Mouse (Mus musculus) heart, embryonic 11.5 days (tissue): ENCODE results near the gene Mthfd2. TPM values are rescaled to one million over a fixed set of nuclear protein-coding genes. Genes with fewer than 3 reads are reported as not detected.
A peak's percentile ranks its signal among the peaks of the same experiment; 100 is the strongest.

Experiments used
- ATAC-seq: fragments of 200-750 bp; cut with Nextera tagmentation; replicated peaks from 2 replicates; pipeline ENCODE4 v1.8.0; 2017; ENCODE audit warnings: moderate library complexity; ENCODE audit not compliant: insufficient number of reproducible peaks, low FRiP score, low TSS enrichment
- H3K27ac ChIP-seq: fragments of 300-500 bp; sonication (generic); 2 replicates; pipeline ENCODE4 v1.5.1; 2014; ENCODE audit warnings: mild to moderate bottlenecking, low read depth, low read length
- H3K27me3 ChIP-seq: fragments of 300-500 bp; sonication (generic); 2 replicates; pipeline ENCODE4 v1.6.1; 2014; ENCODE audit warnings: mild to moderate bottlenecking, low read length, mixed read lengths; ENCODE audit not compliant: control insufficient read depth, insufficient read depth
- H3K36me3 ChIP-seq: fragments of 300-500 bp; sonication (generic); 2 replicates; pipeline ENCODE4 v1.6.1; 2014; ENCODE audit warnings: mild to moderate bottlenecking, low read length, moderate library complexity, mixed read lengths; ENCODE audit not compliant: control insufficient read depth, insufficient read depth
- H3K4me1 ChIP-seq: fragments of 300-500 bp; sonication (generic); 2 replicates; pipeline ENCODE4 v1.6.1; 2014; ENCODE audit warnings: low read length; ENCODE audit not compliant: control insufficient read depth, insufficient read depth
- H3K4me2 ChIP-seq: fragments of 300-500 bp; sonication (generic); 2 replicates; pipeline ENCODE4 v1.6.1; 2014; ENCODE audit warnings: mild to moderate bottlenecking, moderate library complexity
- H3K4me3 ChIP-seq: fragments of 300-500 bp; sonication (generic); 2 replicates; pipeline ENCODE4 v1.5.1; 2014; ENCODE audit warnings: low read depth, low read length
- H3K9ac ChIP-seq: fragments of 300-500 bp; sonication (generic); 2 replicates; pipeline ENCODE4 v1.6.1; 2014; ENCODE audit warnings: mild to moderate bottlenecking, low read depth, low read length, moderate library complexity
- H3K9me3 ChIP-seq: fragments of 300-500 bp; sonication (generic); replicated peaks from 2 replicates; pipeline ENCODE4 v1.6.1; 2016; ENCODE audit warnings: low read length; ENCODE audit not compliant: control insufficient read depth
- WGBS: fragments of 180-500 bp; shearing (Covaris S2); extraction: QIAGEN DNeasy Blood & Tissue Kit; methylation state at CpG from one replicate; pipeline ENCODE4 v1.1.7; 2014; ENCODE audit not compliant: insufficient replicate concordance; 5-methylcytosine and 5-hydroxymethylcytosine counted together
- polyA plus RNA-seq: library from polyadenylated mRNA; unstranded; fragments of >200 nt; fragmentation: Nextera tagmentation; extraction: Ambion mirVana; gene quantifications from 2 replicates; pipeline ENCODE4 v1.2.1, GENCODE M21; 2014

The Mthfd2 gene
- polyA plus RNA-seq, 1 experiment from 2014 or later, result 45.4 TPM

DNA sequence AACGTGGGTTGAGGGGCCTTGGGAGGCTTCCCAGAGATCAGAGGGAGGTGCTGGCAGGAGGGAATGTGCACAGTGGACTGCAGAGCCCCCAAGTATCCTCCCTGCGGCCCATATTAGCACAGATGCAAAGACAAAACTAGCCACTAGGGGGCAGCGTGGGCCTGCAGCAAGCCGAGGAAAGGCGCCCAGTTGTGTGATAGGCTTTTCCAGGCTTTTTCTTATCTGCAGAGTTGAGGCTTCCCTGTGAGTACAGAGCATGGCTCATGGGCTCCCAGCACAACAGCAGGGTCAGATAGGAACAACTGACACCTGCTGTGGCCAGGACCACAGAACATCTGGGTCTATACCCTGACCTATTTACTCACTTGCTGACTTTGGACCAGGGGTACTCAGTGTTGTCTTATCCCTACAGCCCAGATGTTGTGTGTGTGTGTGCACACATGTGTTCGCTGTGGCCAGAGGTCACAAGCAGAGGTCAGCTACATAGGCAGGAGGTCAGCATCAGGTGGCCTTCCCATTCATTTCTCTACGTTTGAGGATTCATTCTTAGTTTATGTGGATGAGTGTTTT is 30.9 kb upstream of the Mthfd2 start:
- Histone ChIP-seq H3K4me2 (no peak overlapping the region), H3K9me3 (no peaks in the 10 kb centered on the region), H3K4me1 (peaks cover 6% of the 10 kb centered on the region; the same call in 1 of the 2 replicates), H3K27ac (no peak overlapping the region), H3K27me3 (no peaks in the 10 kb centered on the region), H3K36me3 (peaks cover 17% of the 10 kb centered on the region), H3K4me3 (no peak overlapping the region), H3K9ac (no peak overlapping the region)
- 22% methylated on average over 7 of the region's 7 CpGs for WGBS
- peak; percentile 31 for ATAC-seq

DNA sequence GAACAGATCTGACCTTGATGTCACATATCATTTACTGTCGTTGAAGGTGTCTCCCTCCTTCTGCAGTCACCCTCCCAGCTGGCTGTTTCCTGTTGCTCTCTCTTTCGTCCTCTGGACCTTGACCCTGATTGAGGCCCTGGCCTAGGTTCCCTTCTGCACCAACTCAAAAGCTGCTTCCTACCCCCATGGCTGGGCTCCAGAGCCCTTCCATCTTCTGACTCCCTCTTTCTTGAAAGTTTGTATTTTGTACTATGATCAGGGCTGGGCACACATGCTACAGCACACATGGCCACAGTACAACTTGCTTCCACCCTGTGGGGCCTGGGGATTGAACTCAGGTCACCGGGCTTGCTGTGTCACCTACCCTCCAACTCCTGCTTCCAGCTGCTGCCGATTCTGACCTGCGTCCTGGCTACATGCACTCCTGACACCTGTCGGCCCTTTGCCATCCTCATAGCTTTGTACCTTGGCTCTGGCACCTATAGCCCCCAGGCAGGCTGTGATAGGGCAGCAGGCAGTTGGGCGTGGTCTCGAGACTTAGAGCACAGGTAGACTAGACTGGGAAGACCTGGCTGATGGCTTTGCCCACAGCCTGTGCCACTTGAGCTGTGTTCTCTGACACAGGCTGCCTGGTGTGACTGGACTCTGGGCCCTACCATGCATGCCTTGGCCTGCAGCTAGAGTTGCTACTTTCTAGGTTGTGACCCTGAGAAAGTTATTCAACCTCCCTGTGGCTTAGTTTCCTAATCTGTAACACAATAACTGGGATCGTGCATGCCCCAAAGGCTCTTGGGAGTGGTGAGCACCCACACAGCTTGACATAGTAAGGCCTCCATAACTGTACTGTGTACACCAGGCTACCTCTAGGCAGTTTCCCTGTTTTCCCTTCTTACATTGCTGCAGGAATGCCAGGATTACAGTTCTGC is 29.4 kb upstream of the Mthfd2 start:
- no peak overlapping the region for H3K4me2 ChIP-seq
- H3K4me3 ChIP-seq, result no peak overlapping the region
- H3K27me3 ChIP-seq, result no peaks in the 10 kb centered on the region
- peaks cover 17% of the 10 kb centered on the region for H3K36me3 ChIP-seq
- no peak overlapping the region for H3K9ac ChIP-seq
- no peaks in the 10 kb centered on the region for H3K9me3 ChIP-seq
- H3K27ac ChIP-seq, result no peak overlapping the region
- WGBS, result 87% methylated on average over 9 of the region's 9 CpGs
- peaks cover 10% of the 10 kb centered on the region for H3K4me1 ChIP-seq
- no peak for ATAC-seq

DNA sequence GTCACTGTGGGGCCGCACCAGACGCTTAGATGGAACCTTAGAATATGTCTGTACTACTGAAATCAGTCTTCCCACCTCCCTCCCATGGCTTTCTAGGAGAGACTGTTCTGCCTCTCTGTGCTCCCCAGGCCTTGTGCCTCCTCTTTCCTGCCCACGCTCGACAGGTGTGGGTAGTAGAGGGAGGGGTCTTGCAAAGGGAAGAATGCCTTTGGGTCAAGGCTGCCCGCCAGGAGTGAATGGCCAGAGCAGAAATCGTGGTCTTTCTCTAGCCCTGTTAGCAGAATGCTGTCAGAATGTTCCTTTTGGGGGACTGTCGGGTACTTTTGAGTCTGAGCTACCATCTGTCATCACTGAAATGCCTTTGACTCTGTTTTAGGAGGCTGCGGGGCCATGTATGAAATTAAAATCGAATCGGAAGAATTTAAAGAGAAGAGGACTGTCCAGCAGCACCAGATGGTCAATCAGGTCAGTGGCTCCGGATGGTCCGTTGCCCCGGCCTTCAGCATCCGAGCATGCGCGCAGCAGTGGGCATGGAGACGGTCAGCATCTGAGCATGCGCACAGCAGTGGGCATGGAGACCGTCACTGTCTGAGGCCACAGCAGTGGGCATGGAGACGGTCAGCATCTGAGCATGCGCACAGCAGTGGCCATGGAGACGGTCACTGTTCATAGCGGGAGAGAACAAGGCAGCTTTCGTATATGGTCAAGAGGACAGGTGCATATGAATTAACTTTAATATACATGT is 27.1 kb upstream of the Mthfd2 start:
- Histone ChIP-seq H3K4me3 (no peak overlapping the region), H3K4me2 (peak overlapping the region; percentile 30), H3K9ac (peak overlapping the region; percentile 59), H3K9me3 (no peaks in the 10 kb centered on the region), H3K27ac (peak overlapping the region; percentile 54; the same call in 1 of the 2 replicates), H3K27me3 (no peaks in the 10 kb centered on the region), H3K4me1 (peaks cover 12% of the 10 kb centered on the region), H3K36me3 (peaks cover 11% of the 10 kb centered on the region)
- ATAC-seq, result no peak
- 92% methylated on average over 24 of the region's 24 CpGs for WGBS

DNA sequence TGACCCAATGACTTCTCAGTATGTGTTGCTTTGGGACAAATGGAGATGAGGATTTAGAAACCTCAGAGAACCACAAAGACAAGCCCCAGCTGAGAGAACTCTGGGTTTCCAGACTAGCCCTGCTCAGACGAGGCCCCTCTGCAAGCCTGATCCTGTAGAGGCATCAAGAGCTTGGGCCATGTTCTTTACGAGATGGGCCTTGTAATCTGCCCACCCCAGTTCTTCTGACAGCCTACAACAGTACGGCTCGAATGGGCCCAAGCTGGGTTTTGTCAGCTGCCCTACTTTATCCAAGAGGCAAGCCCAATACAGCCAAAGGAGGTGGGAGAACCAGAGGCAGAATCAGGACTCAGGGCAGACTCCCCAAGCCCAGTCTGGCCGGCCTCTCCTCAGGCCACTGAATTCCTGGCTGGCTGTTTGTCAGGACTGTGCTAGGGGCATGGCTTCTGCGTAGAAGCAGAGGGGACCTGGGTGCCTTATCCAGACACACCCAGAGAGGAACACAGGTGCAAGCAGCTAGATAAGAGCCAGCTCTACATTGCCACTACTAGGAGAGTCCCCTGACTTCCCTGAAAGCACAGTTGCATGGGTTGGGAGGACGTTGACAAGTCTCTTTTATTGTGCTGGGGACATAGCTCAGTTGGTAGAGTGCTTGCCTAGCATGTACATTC is 25.9 kb upstream of the Mthfd2 start:
- H3K36me3 ChIP-seq, result peaks cover 11% of the 10 kb centered on the region
- 66% methylated on average over 7 of the region's 7 CpGs for WGBS
- H3K4me2 ChIP-seq, result peak overlapping the region; percentile 88
- ATAC-seq, result peak; percentile 85
- peak overlapping the region; percentile 54 for H3K27ac ChIP-seq
- no peak overlapping the region for H3K9ac ChIP-seq
- H3K4me3 ChIP-seq, result no peak overlapping the region
- H3K27me3 ChIP-seq, result no peaks in the 10 kb centered on the region
- no peaks in the 10 kb centered on the region for H3K9me3 ChIP-seq
- H3K4me1 ChIP-seq, result peaks cover 10% of the 10 kb centered on the region

DNA sequence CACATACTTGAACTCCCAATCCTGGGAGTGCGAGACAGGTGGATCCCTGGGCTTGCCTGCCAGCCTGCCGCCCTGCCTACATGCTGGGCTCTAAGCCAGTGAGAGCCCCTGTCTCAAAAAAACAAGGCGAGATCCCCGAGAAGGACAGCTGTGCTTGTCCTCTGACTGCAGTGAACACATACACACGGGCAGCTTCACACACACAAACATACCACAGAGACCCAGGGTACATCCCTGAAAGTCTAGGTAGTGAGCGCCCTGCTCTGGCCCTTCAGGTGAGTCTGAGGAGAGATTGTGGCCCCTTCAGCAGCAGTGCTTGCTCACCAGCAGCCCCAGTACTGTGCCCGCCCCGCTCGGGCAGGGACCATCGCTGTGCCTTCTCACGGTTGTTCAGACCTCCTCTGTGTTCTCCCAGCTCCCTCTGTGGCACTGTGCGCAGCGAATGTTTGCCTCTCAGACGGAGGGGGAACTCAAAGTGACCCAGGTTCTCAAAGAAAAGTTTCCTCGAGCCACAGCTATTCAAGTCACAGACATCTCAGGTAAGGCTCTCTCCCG is 25.2 kb upstream of the Mthfd2 start:
- H3K27ac ChIP-seq, result peak overlapping the region; percentile 54
- 84% methylated on average over 16 of the region's 16 CpGs for WGBS
- peaks cover 11% of the 10 kb centered on the region for H3K36me3 ChIP-seq
- H3K27me3 ChIP-seq, result no peaks in the 10 kb centered on the region
- peak overlapping the region; percentile 88 for H3K4me2 ChIP-seq
- no peaks in the 10 kb centered on the region for H3K9me3 ChIP-seq
- peaks cover 7% of the 10 kb centered on the region for H3K4me1 ChIP-seq
- no peak overlapping the region for H3K4me3 ChIP-seq
- ATAC-seq, result no peak
- 0 out of 2 replicates have a peak overlapping the region, but pooled peaks have one; percentile 49 for H3K9ac ChIP-seq

DNA sequence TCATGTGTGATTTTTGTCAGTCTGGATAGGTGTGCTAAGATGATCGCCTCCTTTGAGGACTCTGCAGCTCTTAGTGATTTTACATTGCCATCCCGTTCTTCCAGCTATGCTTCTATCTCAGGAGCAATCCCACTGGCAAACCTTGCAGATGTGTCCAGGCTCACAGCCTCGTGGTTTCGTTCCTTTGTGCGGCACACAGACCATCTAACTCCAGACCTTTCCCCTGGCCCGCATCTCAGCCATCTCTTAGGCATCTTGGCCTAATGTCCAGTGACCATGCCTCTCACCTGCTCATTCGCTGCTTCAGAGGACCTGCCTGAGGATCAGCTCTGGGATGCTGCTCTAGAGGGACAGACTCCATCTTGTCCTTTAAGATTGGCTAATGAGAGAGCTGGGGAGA is 24.5 kb upstream of the Mthfd2 start:
- peak overlapping the region; percentile 88 for H3K4me2 ChIP-seq
- peak overlapping the region; percentile 98 for H3K9ac ChIP-seq
- H3K4me1 ChIP-seq, result peaks cover 7% of the 10 kb centered on the region
- WGBS, result 79% methylated on average over 7 of the region's 7 CpGs
- peak overlapping the region; percentile 94 for H3K4me3 ChIP-seq
- H3K27ac ChIP-seq, result peak overlapping the region; percentile 73; the same call in 1 of the 2 replicates
- no peak for ATAC-seq
- H3K9me3 ChIP-seq, result no peaks in the 10 kb centered on the region
- H3K27me3 ChIP-seq, result no peaks in the 10 kb centered on the region
- H3K36me3 ChIP-seq, result peaks cover 11% of the 10 kb centered on the region

DNA sequence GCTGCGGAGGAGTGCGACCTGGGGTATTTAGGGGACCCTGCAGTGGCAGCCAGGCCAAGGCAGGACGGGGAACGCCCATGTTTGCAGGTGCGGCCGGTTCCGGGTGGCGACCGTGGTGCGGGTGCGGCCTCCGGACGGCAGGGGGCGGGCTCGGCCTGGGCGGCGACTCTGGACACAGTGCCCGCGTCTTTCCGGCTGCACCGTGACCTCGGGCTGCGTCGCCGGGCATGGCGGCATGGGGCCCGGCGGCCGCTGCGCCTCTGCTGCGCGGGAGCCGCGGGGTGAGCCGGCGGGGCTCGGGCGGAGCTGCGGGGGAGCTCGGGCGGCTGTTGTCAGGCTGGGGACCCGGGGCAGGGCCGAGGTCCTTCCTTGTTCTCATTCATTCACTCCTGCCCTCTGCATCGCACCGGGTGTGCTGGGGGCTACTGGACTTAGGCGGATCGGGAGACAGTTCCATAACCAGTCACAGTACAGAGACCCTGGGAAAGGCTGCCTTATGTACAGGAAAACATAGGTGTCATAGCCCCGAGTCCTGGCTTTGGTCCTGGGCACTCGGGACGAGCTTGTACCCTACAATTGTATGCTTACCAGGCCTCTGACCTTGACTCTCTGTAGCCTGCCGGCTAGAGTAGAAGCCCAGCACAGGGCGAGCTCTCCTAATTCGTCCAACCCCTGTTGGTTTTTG is 23.7 kb upstream of the Mthfd2 start:
- ATAC-seq, result peak; percentile 88
- WGBS, result under 1% methylated on average over 51 of the region's 53 CpGs
- peak overlapping the region; percentile 98 for H3K9ac ChIP-seq
- H3K4me1 ChIP-seq, result peaks cover 7% of the 10 kb centered on the region
- H3K4me2 ChIP-seq, result peak overlapping the region; percentile 88
- H3K36me3 ChIP-seq, result peaks cover 11% of the 10 kb centered on the region
- no peaks in the 10 kb centered on the region for H3K9me3 ChIP-seq
- H3K4me3 ChIP-seq, result peak overlapping the region; percentile 94
- no peaks in the 10 kb centered on the region for H3K27me3 ChIP-seq
- H3K27ac ChIP-seq, result peak overlapping the region; percentile 73
